Mouse (Mus musculus): ENCODE measurements around the gene Gm20517. TPM values are rescaled to one million over a fixed set of nuclear protein-coding genes. Genes with fewer than 3 reads are reported as not detected.
"Not testable (repeated sequence)": the region's sequence is repeated elsewhere in the genome, so short reads cannot be mapped to it uniquely, and the experiment has no call there.

The Gm20517 gene
- total RNA-seq, 1 experiment: 5.4 TPM

GRCm38 (mm10) chr17:47616652-47617051 lies 5.3 kb downstream of the Gm20517 start:
- in situ Hi-C loops (cut with MboI; ENCODE audit: low sequenced_read_pairs in 2 of 2, unreplicated experiment in 2 of 2): no loop called here

DNA sequence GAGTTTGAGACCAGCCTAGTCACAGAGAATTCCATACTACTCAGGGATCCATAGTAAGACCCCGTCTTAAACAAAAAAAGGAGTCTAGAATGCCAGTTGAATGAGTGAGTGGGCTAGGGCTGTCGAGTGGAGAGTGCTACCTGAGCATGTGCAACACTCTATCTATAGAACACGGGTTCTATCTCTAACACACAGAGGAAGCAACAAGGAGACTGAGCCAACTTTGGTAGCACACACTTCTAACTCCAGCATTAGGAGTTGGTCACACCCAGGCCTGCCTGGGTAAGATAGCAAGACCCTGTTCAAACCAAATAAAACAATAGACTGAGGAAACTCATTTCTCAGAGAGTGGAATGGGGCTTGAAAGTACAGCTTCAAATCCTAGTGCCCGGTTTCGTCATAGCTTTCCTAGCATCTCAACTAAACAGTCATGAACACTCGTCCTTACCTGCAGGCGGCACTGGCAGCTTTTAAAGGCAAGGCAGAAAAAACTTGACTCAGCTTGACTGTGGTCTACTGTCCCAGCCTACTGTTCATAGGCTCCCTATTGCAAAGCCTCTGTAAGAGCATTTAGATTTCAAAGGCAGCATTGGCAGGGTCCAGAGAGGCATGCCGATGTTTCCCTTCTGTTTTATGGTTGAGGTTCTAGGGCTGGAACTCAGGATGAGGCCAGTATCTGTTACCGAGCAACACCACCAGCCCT lies 6.4 kb downstream of the Gm20517 start:
- in situ Hi-C loops (cut with MboI; ENCODE audit: low sequenced_read_pairs in 2 of 2, unreplicated experiment in 2 of 2): no loop called here
- no peaks in the 10 kb centered on the region for H3K9me3 ChIP-seq (ENCODE audit: control insufficient read depth, insufficient read depth, low read depth, low read length)
- 0 out of 4 replicates have a peak, but pooled peaks cover 0 to under 1% of the 10 kb centered on the region in 2 experiments for H3K4me1 ChIP-seq (ENCODE audit: control insufficient read depth in 2 of 2, insufficient read depth in 2 of 2, low read length in 2 of 2, poor library complexity in 1 of 2)
- peaks cover 18% of the 10 kb centered on the region for H3K36me3 ChIP-seq (ENCODE audit: control insufficient read depth, insufficient read depth, low read length, poor library complexity, severe bottlenecking)
- H3K4me3 ChIP-seq (ENCODE audit: insufficient read depth in 1 of 2, low read depth in 1 of 2, low read length in 2 of 2, poor library complexity in 1 of 2, severe bottlenecking in 1 of 2): no peak overlapping the region
- no peak for DNase-seq (ENCODE audit: low read depth, low spot score)
- TF ChIP-seq ZNF384 (IDR thresholded peaks at IDR 0.05; ENCODE audit: low read depth, low read length) (no peak), HCFC1 (IDR thresholded peaks at IDR 0.05; ENCODE audit: borderline replicate concordance, insufficient read depth, low read length) (no peak), ZC3H11A (IDR thresholded peaks at IDR 0.05; ENCODE audit: borderline replicate concordance, low read depth, low read length) (no peak), CHD2 (IDR thresholded peaks at IDR 0.05; ENCODE audit: low read depth, low read length) (no peak)
- H3K27ac ChIP-seq (ENCODE audit: insufficient read depth, low read depth, low read length, poor library complexity, severe bottlenecking): no peak overlapping the region
- H3K9ac ChIP-seq (ENCODE audit: insufficient read depth, low read depth, low read length, poor library complexity, severe bottlenecking): no peak overlapping the region

More at GRCm38 (mm10) chr17:47616652-47617051, 5.3 kb downstream of the Gm20517 start:
- DNase-seq (ENCODE audit: low read depth, low spot score): no peak
- H3K9ac ChIP-seq (ENCODE audit: insufficient read depth, low read depth, low read length, poor library complexity, severe bottlenecking): no peak overlapping the region
- TF ChIP-seq MAFK (IDR thresholded peaks at IDR 0.05; ENCODE audit: insufficient read depth, low read depth, low read length) (no peak), CHD2 (IDR thresholded peaks at IDR 0.05; ENCODE audit: low read depth, low read length) (no peak), HCFC1 (IDR thresholded peaks at IDR 0.05; ENCODE audit: borderline replicate concordance, insufficient read depth, low read length) (no peak), ZNF384 (IDR thresholded peaks at IDR 0.05; ENCODE audit: low read depth, low read length) (no peak), ZC3H11A (IDR thresholded peaks at IDR 0.05; ENCODE audit: borderline replicate concordance, low read depth, low read length) (no peak)
- H3K27ac ChIP-seq (ENCODE audit: insufficient read depth, low read depth, low read length, poor library complexity, severe bottlenecking): no peak overlapping the region
- peaks cover 2 to 3% of the 10 kb centered on the region in 2 experiments; a peak in 1 of 4 replicates for H3K4me1 ChIP-seq (ENCODE audit: control insufficient read depth in 2 of 2, insufficient read depth in 2 of 2, low read length in 2 of 2, poor library complexity in 1 of 2)
- H3K4me3 ChIP-seq (ENCODE audit: insufficient read depth in 1 of 2, low read depth in 1 of 2, low read length in 2 of 2, poor library complexity in 1 of 2, severe bottlenecking in 1 of 2): no peak overlapping the region
- H3K36me3 ChIP-seq (ENCODE audit: control insufficient read depth, insufficient read depth, low read length, poor library complexity, severe bottlenecking): peaks cover 12% of the 10 kb centered on the region
- H3K9me3 ChIP-seq (ENCODE audit: control insufficient read depth, insufficient read depth, low read depth, low read length): no peaks in the 10 kb centered on the region

DNA sequence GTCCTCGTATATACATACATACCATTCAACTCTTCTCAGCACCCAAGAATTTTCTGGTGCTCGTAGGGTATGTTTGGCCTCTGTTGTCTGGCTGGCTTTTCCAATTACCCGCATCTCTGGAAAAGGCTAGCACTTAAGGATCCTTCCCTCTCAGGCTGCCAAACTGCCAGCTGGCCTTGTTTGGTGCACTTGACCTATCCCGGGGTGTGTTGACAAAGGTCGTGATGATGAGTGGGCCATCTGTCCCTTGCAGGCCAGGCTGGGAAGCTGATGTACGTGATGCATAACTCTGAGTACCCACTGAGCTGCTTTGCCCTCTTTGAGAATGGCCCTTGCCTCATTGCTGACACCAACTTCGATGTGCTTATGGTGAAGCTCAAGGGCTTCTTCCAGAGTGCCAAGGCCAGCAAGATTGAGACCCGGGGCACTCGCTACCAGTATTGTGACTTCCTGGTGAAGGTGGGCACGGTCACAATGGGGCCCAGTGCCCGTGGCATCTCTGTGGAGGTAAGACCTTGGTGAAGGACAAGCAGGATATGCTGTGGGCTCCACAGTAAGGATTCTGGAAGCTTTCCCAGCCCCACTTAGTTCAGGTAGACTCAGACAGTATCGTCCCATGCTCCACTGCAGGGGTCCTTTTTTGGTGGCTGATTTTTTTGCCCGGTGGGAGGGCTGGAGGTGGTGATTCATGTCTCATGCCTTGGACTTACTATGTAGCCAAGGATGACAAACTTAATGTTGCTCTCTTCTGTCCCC lies 7.3 kb downstream of the Gm20517 start:
- H3K4me1 ChIP-seq (ENCODE audit: control insufficient read depth in 2 of 2, insufficient read depth in 2 of 2, low read length in 2 of 2, poor library complexity in 1 of 2): no peaks in the 10 kb centered on the region
- H3K36me3 ChIP-seq (ENCODE audit: control insufficient read depth, insufficient read depth, low read length, poor library complexity, severe bottlenecking): peaks cover 20% of the 10 kb centered on the region
- H3K9me3 ChIP-seq (ENCODE audit: control insufficient read depth, insufficient read depth, low read depth, low read length): no peaks in the 10 kb centered on the region
- TF ChIP-seq MAFK (IDR thresholded peaks at IDR 0.05; ENCODE audit: insufficient read depth, low read depth, low read length): no peak
- no peak for TF ChIP-seq CHD2 (IDR thresholded peaks at IDR 0.05; ENCODE audit: low read depth, low read length)
- in situ Hi-C loops (cut with MboI; ENCODE audit: low sequenced_read_pairs in 2 of 2, unreplicated experiment in 2 of 2): no loop called here
- no peak overlapping the region for H3K27ac ChIP-seq (ENCODE audit: insufficient read depth, low read depth, low read length, poor library complexity, severe bottlenecking)
- no peak overlapping the region for H3K4me3 ChIP-seq (ENCODE audit: insufficient read depth in 1 of 2, low read depth in 1 of 2, low read length in 2 of 2, poor library complexity in 1 of 2, severe bottlenecking in 1 of 2)
- DNase-seq (ENCODE audit: low read depth, low spot score): no peak
- no peak overlapping the region for H3K9ac ChIP-seq (ENCODE audit: insufficient read depth, low read depth, low read length, poor library complexity, severe bottlenecking)

GRCm38 (mm10) chr17:47622912-47623554 lies 11.6 kb downstream of the Gm20517 start:
- no peak overlapping the region for H3K27ac ChIP-seq (ENCODE audit: insufficient read depth, low read depth, low read length, poor library complexity, severe bottlenecking)
- no peak for TF ChIP-seq HCFC1 (IDR thresholded peaks at IDR 0.05; ENCODE audit: borderline replicate concordance, insufficient read depth, low read length)
- TF ChIP-seq CHD2 (IDR thresholded peaks at IDR 0.05; ENCODE audit: low read depth, low read length): no peak
- TF ChIP-seq ZNF384 (IDR thresholded peaks at IDR 0.05; ENCODE audit: low read depth, low read length): no peak
- TF ChIP-seq ZC3H11A (IDR thresholded peaks at IDR 0.05; ENCODE audit: borderline replicate concordance, low read depth, low read length): no peak
- TF ChIP-seq MAFK (IDR thresholded peaks at IDR 0.05; ENCODE audit: insufficient read depth, low read depth, low read length): no peak
- no peaks in the 10 kb centered on the region for H3K4me1 ChIP-seq (ENCODE audit: control insufficient read depth in 2 of 2, insufficient read depth in 2 of 2, low read length in 2 of 2, poor library complexity in 1 of 2)
- DNase-seq (ENCODE audit: low read depth, low spot score): no peak
- in situ Hi-C loops (cut with MboI; ENCODE audit: low sequenced_read_pairs in 2 of 2, unreplicated experiment in 2 of 2): no loop called here
- no peak overlapping the region for H3K9ac ChIP-seq (ENCODE audit: insufficient read depth, low read depth, low read length, poor library complexity, severe bottlenecking)
- no peaks in the 10 kb centered on the region for H3K9me3 ChIP-seq (ENCODE audit: control insufficient read depth, insufficient read depth, low read depth, low read length)
- H3K36me3 ChIP-seq (ENCODE audit: control insufficient read depth, insufficient read depth, low read length, poor library complexity, severe bottlenecking): peaks cover 19% of the 10 kb centered on the region
- H3K4me3 ChIP-seq (ENCODE audit: insufficient read depth in 1 of 2, low read depth in 1 of 2, low read length in 2 of 2, poor library complexity in 1 of 2, severe bottlenecking in 1 of 2): no peak overlapping the region

- H3K9ac ChIP-seq (ENCODE audit: insufficient read depth, low read depth, low read length, poor library complexity, severe bottlenecking); in situ Hi-C loops (cut with MboI; ENCODE audit: low sequenced_read_pairs in 2 of 2, unreplicated experiment in 2 of 2); H3K4me3 ChIP-seq (ENCODE audit: insufficient read depth in 1 of 2, low read depth in 1 of 2, low read length in 2 of 2, poor library complexity in 1 of 2, severe bottlenecking in 1 of 2); H3K27ac ChIP-seq (ENCODE audit: insufficient read depth, low read depth, low read length, poor library complexity, severe bottlenecking); H3K9me3 ChIP-seq (ENCODE audit: control insufficient read depth, insufficient read depth, low read depth, low read length); H3K4me1 ChIP-seq (ENCODE audit: control insufficient read depth in 2 of 2, insufficient read depth in 2 of 2, low read length in 2 of 2, poor library complexity in 1 of 2); DNase-seq (ENCODE audit: low read depth, low spot score): not testable (repeated sequence)
- peaks cover 14% of the 10 kb centered on the region; the same call in 1 of the 2 replicates for H3K36me3 ChIP-seq (ENCODE audit: control insufficient read depth, insufficient read depth, low read length, poor library complexity, severe bottlenecking)
Measured at GRCm38 (mm10) chr17:47624572-47624971, 13.2 kb downstream of the Gm20517 start.
